27 mouse cellular contexts compared by ENCODE assay signal in the genomic region with DNA sequence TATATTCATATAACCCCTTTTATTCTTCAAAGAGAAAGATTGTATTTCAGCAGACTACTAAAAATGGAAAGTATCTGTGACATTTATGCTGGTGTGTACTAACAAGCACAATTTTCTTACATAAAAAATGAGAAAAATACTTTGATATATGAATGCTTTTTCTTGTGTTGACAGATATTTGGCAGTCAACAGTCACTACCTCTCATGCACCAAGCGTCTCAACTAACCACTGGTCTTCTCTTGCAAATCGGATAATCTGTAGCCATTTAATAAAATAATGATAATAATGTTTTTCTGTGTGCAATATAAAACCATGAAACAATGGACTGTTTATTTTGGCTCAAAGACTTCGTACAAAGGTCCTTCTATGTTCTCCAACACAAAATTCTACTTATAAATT.
DNase-seq lines count a peak whose midpoint lies in the region; ATAC-seq and TF ChIP-seq lines count a peak whose summit lies in the region.
"Had no signal": no experiment of that assay in that cellular context is flagged by ENCODE, and none has a peak within 500 bp of the region (broad histone marks: within the 10 kb centered on the region; RNA-seq: fewer than 3 reads in every experiment).

No protein-coding gene starts in this region.

- no peak overlapping the region for H3K4me3 ChIP-seq in kidney, postnatal 0 days (replicated peaks; ENCODE audit: low read depth, low read length)
- no peak overlapping the region for H3K4me3 ChIP-seq in kidney, embryonic 15.5 days (replicated peaks)
- H3K4me3 ChIP-seq: embryonic facial prominence, embryonic 12.5 days; embryonic facial prominence, embryonic 15.5 days; forebrain, embryonic 12.5 days; forebrain, embryonic 15.5 days; heart, embryonic 10.5 days; heart, embryonic 13.5 days had no signal

- TF ChIP-seq CTCF in kidney, postnatal 0 days (IDR thresholded peaks at IDR 0.05; ENCODE audit: low read depth): no peak

- DNase-seq in kidney, postnatal 0 days (ENCODE audit: low spot score): peak; percentile 20
- DNase-seq in Muller cell, postnatal 12 days (ENCODE audit: inconsistent ontology term): peak; percentile 11
- DNase-seq in fibroblast of lung, adult 2 months (ENCODE audit: low read depth): peak; percentile 44
- DNase-seq in left cerebral cortex, postnatal 14 days (ENCODE audit: low spot score in 2 of 2): no peak
- DNase-seq: adrenal gland, adult 2 months; adrenal gland, postnatal 14 days; cerebellum, adult 11 months; cerebellum, adult 2 months; cerebellum, adult 9-11 months; cerebellum, postnatal 25 days; gastrocnemius, postnatal 25 days; heart, adult 18-20 months; heart, postnatal 14 days; heart, postnatal 4 days had no signal

- H3K4me1 ChIP-seq in kidney, postnatal 0 days (replicated peaks; ENCODE audit: insufficient read depth, low read length): no peaks in the 10 kb centered on the region
- H3K4me1 ChIP-seq in kidney, embryonic 15.5 days: no peaks in the 10 kb centered on the region
- H3K4me1 ChIP-seq: embryonic facial prominence, embryonic 12.5 days; embryonic facial prominence, embryonic 15.5 days; forebrain, embryonic 12.5 days; forebrain, embryonic 15.5 days; heart, embryonic 10.5 days; heart, embryonic 13.5 days had no signal

- H3K27ac ChIP-seq in kidney, postnatal 0 days: no peak overlapping the region
- no peak overlapping the region for H3K27ac ChIP-seq in kidney, embryonic 15.5 days
- H3K27ac ChIP-seq: embryonic facial prominence, embryonic 12.5 days; embryonic facial prominence, embryonic 15.5 days; forebrain, embryonic 12.5 days; forebrain, embryonic 15.5 days; heart, embryonic 10.5 days; heart, embryonic 13.5 days; hindbrain, embryonic 14.5 days; hindbrain, postnatal 0 days had no signal

- no peaks in the 10 kb centered on the region for H3K36me3 ChIP-seq in kidney, postnatal 0 days (ENCODE audit: insufficient read depth, low read length)
- H3K36me3 ChIP-seq in kidney, embryonic 15.5 days: no peaks in the 10 kb centered on the region
- H3K36me3 ChIP-seq: embryonic facial prominence, embryonic 12.5 days; embryonic facial prominence, embryonic 15.5 days; forebrain, embryonic 12.5 days; forebrain, embryonic 15.5 days; heart, embryonic 10.5 days; heart, embryonic 13.5 days had no signal

- 59% methylated on average over 3 of the region's 3 CpGs for WGBS in kidney, postnatal 0 days
- 63% methylated on average over 3 of the region's 3 CpGs for WGBS in kidney, embryonic 15.5 days

- H3K27me3 ChIP-seq in kidney, postnatal 0 days (ENCODE audit: insufficient read depth, low read length): no peaks in the 10 kb centered on the region
- no peaks in the 10 kb centered on the region for H3K27me3 ChIP-seq in kidney, embryonic 15.5 days
- H3K27me3 ChIP-seq: embryonic facial prominence, embryonic 12.5 days; embryonic facial prominence, embryonic 15.5 days; forebrain, embryonic 12.5 days; forebrain, embryonic 15.5 days; heart, embryonic 13.5 days; Patski had no signal

- intact Hi-C loops in left cerebral cortex, postnatal 14 days (cut with DNase I): no loop called here

- no peaks in the 10 kb centered on the region for H3K9me3 ChIP-seq in kidney, postnatal 0 days (replicated peaks; ENCODE audit: low read length)
- no peaks in the 10 kb centered on the region for H3K9me3 ChIP-seq in kidney, embryonic 15.5 days (replicated peaks)
- H3K9me3 ChIP-seq: embryonic facial prominence, embryonic 12.5 days; embryonic facial prominence, embryonic 15.5 days; forebrain, embryonic 12.5 days; forebrain, embryonic 15.5 days; heart, embryonic 10.5 days; heart, embryonic 13.5 days had no signal

- no peak overlapping the region for H3K4me2 ChIP-seq in kidney, postnatal 0 days (ENCODE audit: low read length)
- no peak overlapping the region for H3K4me2 ChIP-seq in kidney, embryonic 15.5 days
- H3K4me2 ChIP-seq: embryonic facial prominence, embryonic 12.5 days; embryonic facial prominence, embryonic 15.5 days; forebrain, embryonic 12.5 days; forebrain, embryonic 15.5 days; heart, embryonic 13.5 days; hindbrain, embryonic 14.5 days had no signal

- H3K9ac ChIP-seq in kidney, postnatal 0 days (ENCODE audit: low read depth, low read length): no peak overlapping the region
- H3K9ac ChIP-seq in kidney, embryonic 15.5 days: no peak overlapping the region
- H3K9ac ChIP-seq: embryonic facial prominence, embryonic 12.5 days; embryonic facial prominence, embryonic 15.5 days; forebrain, embryonic 12.5 days; forebrain, embryonic 15.5 days; heart, embryonic 13.5 days; hindbrain, embryonic 14.5 days had no signal

- no peak for ATAC-seq in kidney, postnatal 0 days (replicated peaks; ENCODE audit: low FRiP score, low read depth)
- ATAC-seq in kidney, embryonic 15.5 days (replicated peaks; ENCODE audit: low FRiP score): no peak
- no peak for ATAC-seq in inflammation-experienced regulatory T-cells, adult 6 months
- ATAC-seq: CD4-positive, CD25-positive, alpha-beta regulatory T cell, adult 4 months; forebrain, embryonic 15.5 days; hindbrain, postnatal 0 days; intestine, postnatal 0 days; Patski had no signal

Comparison
In these comparisons a context has a peak if more than half of its experiments do, and no peak if none do; other contexts are left out.
1. DNase-seq: peak in kidney, postnatal 0 days (single experiment), Muller cell, postnatal 12 days (single experiment) and fibroblast of lung, adult 2 months (single experiment); none in left cerebral cortex, postnatal 14 days (0 of 2).